Mouse (Mus musculus) forebrain, embryonic 11.5 days (tissue): Measurements from ENCODE around the gene Chrnb4. TPM values are rescaled to one million over a fixed set of nuclear protein-coding genes. Genes with fewer than 3 reads are reported as not detected.

Experiments used
- ATAC-seq: fragments of 200-750 bp; cut with Nextera tagmentation; replicated peaks from 2 replicates; pipeline ENCODE4 v1.8.0; 2017; ENCODE audit warnings: moderate TSS enrichment; ENCODE audit not compliant: low FRiP score
- DNase-seq: peaks from one replicate; pipeline ENCODE4 v3.0.0-alpha.2; 2017; ENCODE audit warnings: low spot score
- H3K27ac ChIP-seq: fragments of 300-500 bp; sonication (generic); 2 replicates; pipeline ENCODE4 v1.5.1; 2014; ENCODE audit warnings: low read depth, low read length
- H3K27me3 ChIP-seq: fragments of 300-500 bp; sonication (generic); 2 replicates; pipeline ENCODE4 v1.6.1; 2014; ENCODE audit warnings: mild to moderate bottlenecking, low read length, mixed read lengths; ENCODE audit not compliant: control insufficient read depth, insufficient read depth
- H3K36me3 ChIP-seq: fragments of 300-500 bp; sonication (generic); 2 replicates; pipeline ENCODE4 v1.6.1; 2014; ENCODE audit warnings: mild to moderate bottlenecking, low read length, moderate library complexity, mixed read lengths; ENCODE audit not compliant: control insufficient read depth, insufficient read depth
- H3K4me1 ChIP-seq: fragments of 300-500 bp; sonication (generic); replicated peaks from 2 replicates; pipeline ENCODE4 v1.6.1; 2014; ENCODE audit warnings: low read length, mixed read lengths; ENCODE audit not compliant: control insufficient read depth, insufficient read depth
- H3K4me2 ChIP-seq: fragments of 300-500 bp; sonication (generic); 2 replicates; pipeline ENCODE4 v1.6.1; 2014; ENCODE audit warnings: low read depth, mild to moderate bottlenecking, low read length, moderate library complexity, mixed read lengths; ENCODE audit not compliant: severe bottlenecking
- H3K4me3 ChIP-seq: fragments of 300-500 bp; sonication (generic); 2 replicates; pipeline ENCODE4 v1.5.1; 2014; ENCODE audit warnings: low read depth, low read length
- H3K9ac ChIP-seq: fragments of 300-500 bp; sonication (generic); 2 replicates; pipeline ENCODE4 v1.6.1; 2014; ENCODE audit warnings: low read length
- H3K9me3 ChIP-seq: fragments of 300-500 bp; sonication (generic); 2 replicates; pipeline ENCODE4 v1.6.1; 2016; ENCODE audit warnings: low read length, mixed read lengths; ENCODE audit not compliant: control insufficient read depth
- WGBS: fragments of 180-500 bp; shearing (Covaris S2); extraction: QIAGEN DNeasy Blood & Tissue Kit; methylation state at CpG from one replicate; pipeline ENCODE4 v1.1.7; 2014; 5-methylcytosine and 5-hydroxymethylcytosine counted together
- polyA plus RNA-seq: library from polyadenylated mRNA; unstranded; fragments of >200 nt; fragmentation: Nextera tagmentation; extraction: Ambion mirVana; gene quantifications from 2 replicates; pipeline ENCODE4 v1.2.1, GENCODE M21; 2014

Gene Chrnb4
- polyA plus RNA-seq, 1 experiment from 2014 or later = 2.5 TPM

- no peak overlapping the region for H3K4me2 ChIP-seq
- no peaks in the 10 kb centered on the region for H3K36me3 ChIP-seq
- no peaks in the 10 kb centered on the region for H3K9me3 ChIP-seq
- DNase-seq = no peak
- peaks cover under 1% of the 10 kb centered on the region; the same call in 1 of the 2 replicates for H3K4me1 ChIP-seq
- H3K9ac ChIP-seq = no peak overlapping the region
- ATAC-seq = no peak
- H3K27ac ChIP-seq = no peak overlapping the region
- no peak overlapping the region for H3K4me3 ChIP-seq
- peaks cover 3% of the 10 kb centered on the region for H3K27me3 ChIP-seq
- WGBS = 41% methylated on average over 6 of the region's 6 CpGs
These were observed 17.0 kb downstream of the Chrnb4 start for GRCm38 (mm10) chr9:55031435-55032167.

GRCm38 (mm10) chr9:55026275-55026663 is 22.3 kb downstream of the Chrnb4 start, which contains the start of gene Chrna3:
Gene Chrna3, minus strand, starts transcription at chr9:55026562.
- Histone ChIP-seq H3K27me3 (peaks cover 24% of the 10 kb centered on the region), H3K36me3 (no peaks in the 10 kb centered on the region), H3K27ac (no peak within 1 kb of the TSS), H3K9ac (peak within 1 kb of the TSS; percentile 54), H3K4me2 (peak within 1 kb of the TSS; percentile 79), H3K4me1 (peaks cover 5% of the 10 kb centered on the region), H3K4me3 (peak within 1 kb of the TSS; percentile 41), H3K9me3 (no peaks in the 10 kb centered on the region)
- WGBS = under 1% methylated on average over 39 of the region's 39 CpGs
- ATAC-seq (peak; percentile 69), DNase-seq (peak; percentile 73)

- Histone ChIP-seq H3K27ac (no peak overlapping the region), H3K9me3 (no peaks in the 10 kb centered on the region), H3K4me3 (peak overlapping the region; percentile 41), H3K27me3 (peaks cover 24% of the 10 kb centered on the region), H3K4me2 (peak overlapping the region; percentile 79), H3K4me1 (peaks cover 5% of the 10 kb centered on the region), H3K36me3 (no peaks in the 10 kb centered on the region), H3K9ac (peak overlapping the region; percentile 54)
- DNase-seq = no peak
- WGBS = 8% methylated on average over 38 of the region's 38 CpGs
- peak; percentile 39 for ATAC-seq
These were observed 22.9 kb downstream of the Chrnb4 start for GRCm38 (mm10) chr9:55025534-55026274.

- no peaks in the 10 kb centered on the region for H3K36me3 ChIP-seq
- DNase-seq (peak; percentile 90), ATAC-seq (no peak)
- no peak overlapping the region for H3K4me3 ChIP-seq
- no peak overlapping the region for H3K4me2 ChIP-seq
- H3K9me3 ChIP-seq = no peaks in the 10 kb centered on the region
- no peak overlapping the region for H3K9ac ChIP-seq
- H3K27me3 ChIP-seq = peaks cover 24% of the 10 kb centered on the region
- no peak overlapping the region for H3K27ac ChIP-seq
- peaks cover 5% of the 10 kb centered on the region for H3K4me1 ChIP-seq
- 39% methylated on average over 13 of the region's 13 CpGs for WGBS
These were observed 24.5 kb downstream of the Chrnb4 start for GRCm38 (mm10) chr9:55023902-55024583.

GRCm38 (mm10) chr9:55023326-55023725 is 25.3 kb downstream of the Chrnb4 start:
- 85% methylated on average over 5 of the region's 5 CpGs for WGBS
- H3K9ac ChIP-seq = no peak overlapping the region
- no peak overlapping the region for H3K4me2 ChIP-seq
- no peaks in the 10 kb centered on the region for H3K9me3 ChIP-seq
- DNase-seq (no peak), ATAC-seq (no peak)
- H3K4me3 ChIP-seq = no peak overlapping the region
- H3K36me3 ChIP-seq = no peaks in the 10 kb centered on the region
- no peak overlapping the region for H3K27ac ChIP-seq
- peaks cover 24% of the 10 kb centered on the region for H3K27me3 ChIP-seq
- peaks cover 5% of the 10 kb centered on the region for H3K4me1 ChIP-seq

- H3K27ac ChIP-seq = no peak overlapping the region
- no peaks in the 10 kb centered on the region for H3K4me1 ChIP-seq
- no peaks in the 10 kb centered on the region for H3K9me3 ChIP-seq
- H3K4me2 ChIP-seq = no peak overlapping the region
- H3K36me3 ChIP-seq = no peaks in the 10 kb centered on the region
- ATAC-seq (no peak), DNase-seq (no peak)
- H3K4me3 ChIP-seq = no peak overlapping the region
- H3K9ac ChIP-seq = no peak overlapping the region
- no peaks in the 10 kb centered on the region for H3K27me3 ChIP-seq
- 89% methylated on average over 3 of the region's 3 CpGs for WGBS
These were observed 31.7 kb downstream of the Chrnb4 start for GRCm38 (mm10) chr9:55016926-55017325.

GRCm38 (mm10) chr9:55010588-55011350 is 37.8 kb downstream of the Chrnb4 start:
- H3K36me3 ChIP-seq = no peaks in the 10 kb centered on the region
- DNase-seq (no peak), ATAC-seq (no peak)
- H3K4me2 ChIP-seq = no peak overlapping the region
- no peak overlapping the region for H3K4me3 ChIP-seq
- no peak overlapping the region for H3K27ac ChIP-seq
- no peaks in the 10 kb centered on the region for H3K27me3 ChIP-seq
- WGBS = 56% methylated on average over 6 of the region's 6 CpGs
- no peak overlapping the region for H3K9ac ChIP-seq
- no peaks in the 10 kb centered on the region for H3K4me1 ChIP-seq
- no peaks in the 10 kb centered on the region for H3K9me3 ChIP-seq

- WGBS = 88% methylated on average over 2 of the region's 2 CpGs
- H3K27ac ChIP-seq = no peak overlapping the region
- ATAC-seq = no peak
These were observed 38.9 kb downstream of the Chrnb4 start for GRCm38 (mm10) chr9:55009692-55010091.

More at GRCm38 (mm10) chr9:55009692-55010091, 38.9 kb downstream of the Chrnb4 start:
- H3K4me3 ChIP-seq = no peak overlapping the region
- H3K27me3 ChIP-seq = no peaks in the 10 kb centered on the region
- H3K4me2 ChIP-seq = no peak overlapping the region
- no peaks in the 10 kb centered on the region for H3K36me3 ChIP-seq
- H3K9ac ChIP-seq = no peak overlapping the region
- DNase-seq = no peak
- no peaks in the 10 kb centered on the region for H3K4me1 ChIP-seq
- no peaks in the 10 kb centered on the region for H3K9me3 ChIP-seq
